Mouse (Mus musculus) olfactory bulb, adult 2 months (tissue): ENCODE results near the gene Arid5b.

Experiments used
- CTCF ChIP-seq: fragments of 200-500 bp; IDR thresholded peaks from 2 replicates; pipeline ENCODE4 v1.5.1; 2012; ENCODE audit warnings: low read depth, mild to moderate bottlenecking, low read length, moderate library complexity; ENCODE audit not compliant: insufficient read depth
- POLR2A ChIP-seq: fragments of 200-500 bp; IDR thresholded peaks from 2 replicates; pipeline ENCODE4 v1.6.1; 2012; ENCODE audit warnings: mild to moderate bottlenecking, low read depth, low read length, moderate library complexity; ENCODE audit not compliant: insufficient read depth

DNA sequence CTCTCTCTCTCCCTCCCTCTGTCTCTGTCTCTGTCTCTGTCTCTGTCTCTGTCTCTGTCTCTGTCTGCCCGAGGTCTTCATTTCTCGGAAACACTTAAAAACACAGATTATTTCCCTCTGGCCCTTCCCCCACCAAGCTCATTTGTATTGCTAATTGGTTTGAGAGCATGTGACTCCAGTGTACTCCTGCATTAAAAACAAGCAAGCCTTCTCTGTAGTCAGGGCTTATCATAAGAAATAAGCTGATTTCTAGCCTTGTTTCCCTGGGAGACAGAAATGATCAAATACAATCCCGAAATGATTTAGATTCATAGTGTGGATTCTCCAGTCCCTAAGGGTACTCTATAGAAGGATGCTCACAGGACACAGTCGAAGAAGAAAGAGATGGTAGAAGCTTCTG, 136.0 kb downstream of the Arid5b start:
- no peak for TF ChIP-seq POLR2A
- no peak for TF ChIP-seq CTCF
